ENCODE assay signal across 31 mouse cellular contexts in the genomic region with DNA sequence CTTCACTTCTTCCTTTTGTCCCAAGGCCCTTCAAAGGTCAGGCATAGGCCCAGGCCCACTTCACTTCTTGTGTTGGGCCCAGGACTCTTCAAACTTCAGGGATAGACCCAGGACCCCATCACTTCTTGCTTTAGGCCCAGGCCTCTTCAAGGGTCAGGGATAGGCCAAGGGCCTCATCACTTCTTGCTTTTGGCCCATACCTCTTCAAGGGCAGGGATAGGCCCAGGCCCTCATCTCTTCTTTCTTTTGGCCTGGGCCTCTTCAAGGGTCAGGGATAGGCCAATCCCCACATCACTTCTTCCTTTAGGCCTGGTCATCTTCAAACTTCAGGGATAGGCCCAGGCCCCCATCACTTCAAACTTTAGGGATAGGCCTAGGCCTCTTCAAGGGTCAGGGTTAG.
"Had no signal": no experiment of that assay in that cellular context is flagged by ENCODE, and none has a peak within 500 bp of the region (broad histone marks: within the 10 kb centered on the region; RNA-seq: fewer than 3 reads in every experiment).

No protein-coding gene starts in this region.

- H3K4me2 ChIP-seq: limb, embryonic 12.5 days; limb, embryonic 13.5 days; limb, embryonic 15.5 days; liver, embryonic 11.5 days; liver, embryonic 12.5 days; liver, embryonic 13.5 days; liver, embryonic 15.5 days; lung, embryonic 14.5 days; lung, embryonic 15.5 days; midbrain, embryonic 11.5 days; midbrain, embryonic 12.5 days; midbrain, embryonic 13.5 days; midbrain, embryonic 15.5 days had no signal

- H3K4me1 ChIP-seq: limb, embryonic 10.5 days; limb, embryonic 12.5 days; limb, embryonic 13.5 days; limb, embryonic 15.5 days; liver, embryonic 12.5 days; liver, embryonic 13.5 days; liver, embryonic 15.5 days; lung, embryonic 15.5 days; megakaryocyte, embryonic 14.5 days; midbrain, embryonic 10.5 days; midbrain, embryonic 12.5 days; midbrain, embryonic 13.5 days; midbrain, embryonic 15.5 days had no signal

- DNase-seq: left cerebral cortex, postnatal 4 days; liver; liver, embryonic 13.5 days; liver, postnatal 0 days; lung, adult 18-20 months; lung, adult 2 months; lung, embryonic 14.5 days; lung, postnatal 10 days; lung, postnatal 14 days; lung, postnatal 36 days; lung, postnatal 4 days; midbrain, embryonic 14.5 days had no signal

- H3K9ac ChIP-seq: limb, embryonic 12.5 days; limb, embryonic 13.5 days; limb, embryonic 15.5 days; liver, embryonic 12.5 days; liver, embryonic 13.5 days; liver, embryonic 14.5 days; liver, embryonic 15.5 days; liver, postnatal 0 days; lung, embryonic 14.5 days; lung, embryonic 15.5 days; midbrain, embryonic 12.5 days; midbrain, embryonic 13.5 days; midbrain, embryonic 15.5 days had no signal

- H3K27ac ChIP-seq: limb, embryonic 10.5 days; limb, embryonic 12.5 days; limb, embryonic 13.5 days; limb, embryonic 15.5 days; liver, embryonic 12.5 days; liver, embryonic 13.5 days; liver, embryonic 14.5 days; liver, embryonic 15.5 days; lung, embryonic 15.5 days; macrophage; midbrain, embryonic 10.5 days; midbrain, embryonic 12.5 days; midbrain, embryonic 13.5 days; midbrain, embryonic 15.5 days had no signal

- H3K27me3 ChIP-seq: limb, embryonic 12.5 days; limb, embryonic 13.5 days; limb, embryonic 15.5 days; liver, embryonic 12.5 days; liver, embryonic 13.5 days; liver, embryonic 15.5 days; lung, embryonic 15.5 days; megakaryocyte, embryonic 14.5 days; midbrain, embryonic 12.5 days; midbrain, embryonic 13.5 days; midbrain, embryonic 15.5 days had no signal

- ATAC-seq: liver, embryonic 12.5 days; liver, postnatal 0 days; lung, postnatal 0 days; midbrain, embryonic 13.5 days; midbrain, embryonic 15.5 days; midbrain, embryonic 16.5 days had no signal

- H3K36me3 ChIP-seq: limb, embryonic 10.5 days; limb, embryonic 12.5 days; limb, embryonic 13.5 days; limb, embryonic 15.5 days; liver, embryonic 12.5 days; liver, embryonic 13.5 days; liver, embryonic 15.5 days; lung, embryonic 15.5 days; midbrain, embryonic 10.5 days; midbrain, embryonic 12.5 days; midbrain, embryonic 13.5 days; midbrain, embryonic 15.5 days had no signal

- H3K4me3 ChIP-seq: limb, embryonic 10.5 days; limb, embryonic 12.5 days; limb, embryonic 13.5 days; limb, embryonic 15.5 days; liver, embryonic 12.5 days; liver, embryonic 13.5 days; liver, embryonic 15.5 days; lung, embryonic 15.5 days; megakaryocyte, embryonic 14.5 days; midbrain, embryonic 10.5 days; midbrain, embryonic 12.5 days; midbrain, embryonic 13.5 days; midbrain, embryonic 15.5 days; myocyte had no signal

- H3K9me3 ChIP-seq: limb, embryonic 10.5 days; limb, embryonic 12.5 days; limb, embryonic 13.5 days; limb, embryonic 15.5 days; liver, embryonic 12.5 days; liver, embryonic 13.5 days; liver, embryonic 15.5 days; lung, embryonic 15.5 days; megakaryocyte, embryonic 14.5 days; midbrain, embryonic 13.5 days; midbrain, embryonic 15.5 days had no signal
